Mouse (Mus musculus) lung, postnatal 0 days (tissue): ENCODE data around the gene Tmco4. TPM values are rescaled to one million over a fixed set of nuclear protein-coding genes. Genes with fewer than 3 reads are reported as not detected.
A peak's percentile ranks its signal among the peaks of the same experiment; 100 is the strongest.

ENCODE experiments used
- ATAC-seq: fragments of 200-750 bp; cut with Nextera tagmentation; 2 replicates; pipeline ENCODE4 v1.8.0; 2017; ENCODE audit warnings: moderate library complexity
- DNase-seq: peaks from one replicate; pipeline ENCODE4 v3.0.0-alpha.2; 2016; ENCODE audit warnings: low spot score
- H3K27ac ChIP-seq: fragments of 300-500 bp; sonication (generic); 2 replicates; pipeline ENCODE4 v1.5.1; 2014; ENCODE audit warnings: antibody characterized with exemption, mild to moderate bottlenecking, low read length, mixed read lengths
- H3K27me3 ChIP-seq: fragments of 300-500 bp; sonication (generic); replicated peaks from 2 replicates; pipeline ENCODE4 v1.6.1; 2014; ENCODE audit warnings: low read length, mixed read lengths; ENCODE audit not compliant: insufficient read depth
- H3K36me3 ChIP-seq: fragments of 300-500 bp; sonication (generic); 2 replicates; pipeline ENCODE4 v1.6.1; 2014; ENCODE audit warnings: low read length, mixed read lengths; ENCODE audit not compliant: insufficient read depth
- H3K4me1 ChIP-seq: fragments of 300-500 bp; sonication (generic); 2 replicates; pipeline ENCODE4 v1.6.1; 2014; ENCODE audit warnings: antibody characterized with exemption, low read depth, low read length, mixed read lengths; ENCODE audit not compliant: insufficient read depth
- H3K4me2 ChIP-seq: fragments of 300-500 bp; sonication (generic); replicated peaks from 2 replicates; pipeline ENCODE4 v1.6.1; 2014; ENCODE audit warnings: low read depth, mild to moderate bottlenecking, low read length, moderate library complexity, mixed read lengths
- H3K4me3 ChIP-seq: fragments of 300-500 bp; sonication (generic); 2 replicates; pipeline ENCODE4 v1.5.1; 2014; ENCODE audit warnings: low read depth, low read length
- H3K9ac ChIP-seq: fragments of 300-500 bp; sonication (generic); replicated peaks from 2 replicates; pipeline ENCODE4 v1.6.1; 2014; ENCODE audit warnings: low read depth, mild to moderate bottlenecking
- H3K9me3 ChIP-seq: fragments of 300-500 bp; sonication (generic); 2 replicates; pipeline ENCODE4 v1.6.1; 2016; ENCODE audit warnings: low read length, mixed read lengths
- CTCF ChIP-seq: IDR thresholded peaks from 2 replicates; pipeline ENCODE4 v1.5.1; 2016; ENCODE audit warnings: antibody characterized with exemption, mild to moderate bottlenecking
- EP300 ChIP-seq: IDR thresholded peaks from 2 replicates; pipeline ENCODE4 v1.6.1; 2016; ENCODE audit warnings: antibody characterized with exemption, mild to moderate bottlenecking, control low read depth
- WGBS: fragments of 180-500 bp; shearing (Covaris S2); extraction: QIAGEN DNeasy Blood & Tissue Kit; methylation state at CpG from one replicate; pipeline ENCODE4 v1.1.7; 2014; 5-methylcytosine and 5-hydroxymethylcytosine counted together
- polyA plus RNA-seq: library from polyadenylated mRNA; unstranded; fragments of >200 nt; fragmentation: Nextera tagmentation; extraction: Ambion mirVana; gene quantifications from 2 replicates; pipeline ENCODE4 v1.2.1, GENCODE M21; 2015

The Tmco4 gene
- polyA plus RNA-seq, 1 experiment from 2014 or later: 8.5 TPM

DNA sequence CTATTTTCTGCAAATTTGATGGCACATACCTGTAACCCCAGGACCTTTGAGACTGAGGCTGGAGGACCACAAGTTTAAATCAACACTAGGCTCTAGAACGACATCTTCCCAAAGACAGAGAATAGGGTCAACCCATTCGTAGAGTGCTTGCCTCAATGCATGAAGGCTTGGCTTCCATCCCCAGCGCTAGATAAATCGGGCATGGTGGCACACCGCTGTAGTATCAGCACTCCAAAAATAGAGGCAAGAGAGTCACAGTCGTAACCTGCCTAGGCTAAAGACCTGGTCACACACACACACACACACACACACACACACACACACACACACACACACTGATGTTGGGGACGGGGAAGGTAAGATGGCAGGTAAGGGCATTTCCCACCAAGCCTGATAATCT is 107.6 kb downstream of the Tmco4 start:
- Histone ChIP-seq H3K4me3 (no peak overlapping the region), H3K9ac (no peak overlapping the region), H3K4me1 (no peaks in the 10 kb centered on the region; the same call in 1 of the 2 replicates), H3K27me3 (peaks cover 10% of the 10 kb centered on the region), H3K27ac (no peak overlapping the region), H3K36me3 (no peaks in the 10 kb centered on the region), H3K4me2 (no peak overlapping the region), H3K9me3 (no peaks in the 10 kb centered on the region)
- ATAC-seq: no peak
- TF ChIP-seq CTCF: no peak
- TF ChIP-seq EP300: no peak
- whole genome bisulfite sequencing: 86% methylated on average over 7 of the region's 7 CpGs
- no peak for DNase-seq

GRCm38 (mm10) chr4:139081270-139081931 is 108.7 kb downstream of the Tmco4 start:
- TF ChIP-seq CTCF (no peak), EP300 (no peak)
- Histone ChIP-seq H3K4me1 (no peaks in the 10 kb centered on the region), H3K4me3 (no peak overlapping the region), H3K27ac (no peak overlapping the region), H3K36me3 (no peaks in the 10 kb centered on the region), H3K9ac (no peak overlapping the region), H3K9me3 (no peaks in the 10 kb centered on the region), H3K27me3 (no peaks in the 10 kb centered on the region), H3K4me2 (no peak overlapping the region)
- no peak for ATAC-seq
- 65% methylated on average over 18 of the region's 18 CpGs for WGBS
- DNase-seq: no peak

GRCm38 (mm10) chr4:139082790-139083564 is 110.3 kb downstream of the Tmco4 start:
- ATAC-seq (peak; percentile 20; the same call in 1 of the 2 replicates), DNase-seq (no peak)
- no peaks in the 10 kb centered on the region for H3K4me1 ChIP-seq
- H3K27me3 ChIP-seq: no peaks in the 10 kb centered on the region
- no peaks in the 10 kb centered on the region for H3K36me3 ChIP-seq
- H3K4me3 ChIP-seq: no peak overlapping the region
- no peak overlapping the region for H3K4me2 ChIP-seq
- no peak overlapping the region for H3K9ac ChIP-seq
- WGBS: 16% methylated on average over 12 of the region's 12 CpGs
- no peaks in the 10 kb centered on the region for H3K9me3 ChIP-seq
- no peak for TF ChIP-seq CTCF
- no peak for TF ChIP-seq EP300
- H3K27ac ChIP-seq: no peak overlapping the region

- no peaks in the 10 kb centered on the region for H3K4me1 ChIP-seq
- no peaks in the 10 kb centered on the region for H3K27me3 ChIP-seq
- no peaks in the 10 kb centered on the region for H3K9me3 ChIP-seq
- no peaks in the 10 kb centered on the region for H3K36me3 ChIP-seq
- no peak for ATAC-seq
- DNase-seq: no peak
- no peak overlapping the region for H3K4me3 ChIP-seq
- no peak overlapping the region for H3K9ac ChIP-seq
- TF ChIP-seq CTCF (no peak), EP300 (no peak)
- 70% methylated on average over 11 of the region's 11 CpGs for WGBS
- no peak overlapping the region for H3K27ac ChIP-seq
- no peak overlapping the region for H3K4me2 ChIP-seq
Measured at GRCm38 (mm10) chr4:139085337-139085736, 112.6 kb downstream of the Tmco4 start.

DNA sequence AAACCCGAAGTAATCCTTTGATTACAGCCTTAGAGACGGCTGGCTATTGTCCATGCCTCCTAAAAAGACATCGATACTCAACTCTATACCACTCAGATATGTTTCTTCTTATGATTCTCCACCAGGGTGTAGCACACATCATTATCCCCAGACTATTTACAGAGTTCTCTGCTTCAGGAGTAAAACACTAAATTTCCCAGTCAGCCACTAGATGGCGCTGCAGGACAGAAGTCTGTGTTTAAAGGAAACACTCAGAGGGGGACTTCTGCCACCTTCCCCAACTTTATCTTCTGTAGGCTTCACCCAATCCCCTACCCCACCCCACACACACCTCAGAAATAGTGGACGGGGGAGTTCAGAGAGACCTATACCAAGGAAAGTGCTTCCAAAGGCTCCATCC is 113.3 kb downstream of the Tmco4 start:
- Histone ChIP-seq H3K4me2 (no peak overlapping the region), H3K4me1 (no peaks in the 10 kb centered on the region; the same call in 1 of the 2 replicates), H3K36me3 (no peaks in the 10 kb centered on the region), H3K27ac (no peak overlapping the region), H3K9ac (no peak overlapping the region), H3K4me3 (no peak overlapping the region), H3K9me3 (no peaks in the 10 kb centered on the region), H3K27me3 (no peaks in the 10 kb centered on the region)
- ATAC-seq (peak; percentile 16; the same call in 1 of the 2 replicates), DNase-seq (peak; percentile 91)
- 15% methylated on average over 5 of the region's 5 CpGs for WGBS
- TF ChIP-seq CTCF (peak; percentile 87), EP300 (no peak)

GRCm38 (mm10) chr4:139086984-139087383 is 114.3 kb downstream of the Tmco4 start:
- Histone ChIP-seq H3K27me3 (no peaks in the 10 kb centered on the region), H3K9ac (no peak overlapping the region), H3K4me1 (peaks cover 4% of the 10 kb centered on the region; the same call in 1 of the 2 replicates), H3K27ac (no peak overlapping the region), H3K36me3 (no peaks in the 10 kb centered on the region), H3K4me3 (no peak overlapping the region), H3K4me2 (no peak overlapping the region), H3K9me3 (no peaks in the 10 kb centered on the region)
- DNase-seq: no peak
- WGBS: 77% methylated on average over 4 of the region's 4 CpGs
- TF ChIP-seq CTCF: no peak
- TF ChIP-seq EP300: no peak
- ATAC-seq: no peak
